Mouse (Mus musculus): Measurements from ENCODE around the gene Dnaja3. TPM values are rescaled to one million over a fixed set of nuclear protein-coding genes. Genes with fewer than 3 reads are reported as not detected.
"Not testable (repeated sequence)": the region's sequence is repeated elsewhere in the genome, so short reads cannot be mapped to it uniquely, and the experiment has no call there.

The Dnaja3 gene
- total RNA-seq, 2 experiments from 2014 or later: 58.7 to 59.0 TPM

GRCm38 (mm10) chr16:4683581-4684456, 44.0 kb downstream of the Dnaja3 start:
- intact Hi-C loops (cut with DNase I): loop anchor here (5.0 kb wide), 1 partner anchor 103 kb away; no protein-coding TSS in a partner anchor

GRCm38 (mm10) chr16:4684457-4684791, 44.6 kb downstream of the Dnaja3 start:
- intact Hi-C loops (cut with DNase I): loop anchor here (5.0 kb wide), 1 partner anchor 103 kb away; no protein-coding TSS in a partner anchor

More at GRCm38 (mm10) chr16:4683581-4684456, 44.0 kb downstream of the Dnaja3 start:
- peak; percentile 91 to 97 for DNase-seq (ENCODE audit: extremely low spot score in 1 of 2, low spot score in 2 of 2)

GRCm38 (mm10) chr16:4689371-4689770, 49.6 kb downstream of the Dnaja3 start:
- DNase-seq (ENCODE audit: extremely low spot score in 1 of 2, low spot score in 2 of 2); intact Hi-C loops (cut with DNase I): not testable (repeated sequence)

More at GRCm38 (mm10) chr16:4684457-4684791, 44.6 kb downstream of the Dnaja3 start:
- DNase-seq (ENCODE audit: extremely low spot score in 1 of 2, low spot score in 2 of 2): no peak

- no peak for DNase-seq (ENCODE audit: extremely low spot score in 1 of 2, low spot score in 2 of 2)
- intact Hi-C loops (cut with DNase I): loop anchor here (10.0 kb wide), 1 partner anchor 164 kb away; no protein-coding TSS in a partner anchor
Observed at GRCm38 (mm10) chr16:4701211-4701610, 61.4 kb downstream of the Dnaja3 start.

- intact Hi-C loops (cut with DNase I): loop anchor here (10.0 kb wide), 1 partner anchor 162 kb away; no protein-coding TSS in a partner anchor
Observed at GRCm38 (mm10) chr16:4702646-4703045, 62.9 kb downstream of the Dnaja3 start.

GRCm38 (mm10) chr16:4705541-4705940, 65.8 kb downstream of the Dnaja3 start:
- intact Hi-C loops (cut with DNase I): loop anchor here (10.0 kb wide), 1 partner anchor 159 kb away; no protein-coding TSS in a partner anchor
- no peak for DNase-seq (ENCODE audit: extremely low spot score in 1 of 2, low spot score in 2 of 2)

More at GRCm38 (mm10) chr16:4702646-4703045, 62.9 kb downstream of the Dnaja3 start:
- DNase-seq (ENCODE audit: extremely low spot score in 1 of 2, low spot score in 2 of 2): no peak

GRCm38 (mm10) chr16:4711173-4711572, 71.4 kb downstream of the Dnaja3 start:
- no peak for DNase-seq (ENCODE audit: extremely low spot score in 1 of 2, low spot score in 2 of 2)
- intact Hi-C loops (cut with DNase I): no loop called here

- intact Hi-C loops (cut with DNase I): no loop called here
- no peak for DNase-seq (ENCODE audit: extremely low spot score in 1 of 2, low spot score in 2 of 2)
Observed at GRCm38 (mm10) chr16:4713861-4714710, 74.3 kb downstream of the Dnaja3 start.

- no peak for DNase-seq (ENCODE audit: extremely low spot score in 1 of 2, low spot score in 2 of 2)
- intact Hi-C loops (cut with DNase I): no loop called here
Observed at GRCm38 (mm10) chr16:4717866-4718265, 78.1 kb downstream of the Dnaja3 start.

GRCm38 (mm10) chr16:4718753-4719518, 79.1 kb downstream of the Dnaja3 start, which contains the start of gene Nmral1:
Gene Nmral1, minus strand, starts transcription at chr16:4719356.
- DNase-seq (ENCODE audit: extremely low spot score in 1 of 2, low spot score in 2 of 2): peak; percentile 63 to 70
- intact Hi-C loops (cut with DNase I): no loop called here

- peak in 1 of 2 experiments; percentile 20 for DNase-seq (ENCODE audit: extremely low spot score in 1 of 2, low spot score in 2 of 2)
- intact Hi-C loops (cut with DNase I): no loop called here
Observed at GRCm38 (mm10) chr16:4722128-4722914, 82.5 kb downstream of the Dnaja3 start.

GRCm38 (mm10) chr16:4722915-4723209, 83.1 kb downstream of the Dnaja3 start:
- intact Hi-C loops (cut with DNase I): no loop called here
- DNase-seq (ENCODE audit: extremely low spot score in 1 of 2, low spot score in 2 of 2): no peak

- intact Hi-C loops (cut with DNase I): no loop called here
- DNase-seq (ENCODE audit: extremely low spot score in 1 of 2, low spot score in 2 of 2): no peak
Observed at GRCm38 (mm10) chr16:4725266-4725665, 85.5 kb downstream of the Dnaja3 start.

GRCm38 (mm10) chr16:4725780-4726527, 86.2 kb downstream of the Dnaja3 start, which contains the start of gene Hmox2:
Gene Hmox2, plus strand, starts transcription at chr16:4726361.
- peak; percentile 88 to 95 for DNase-seq (ENCODE audit: extremely low spot score in 1 of 2, low spot score in 2 of 2)
- intact Hi-C loops (cut with DNase I): no loop called here

- DNase-seq (ENCODE audit: extremely low spot score in 1 of 2, low spot score in 2 of 2): no peak
- intact Hi-C loops (cut with DNase I): no loop called here
Observed at GRCm38 (mm10) chr16:4726528-4727128, 86.8 kb downstream of the Dnaja3 start.

- intact Hi-C loops (cut with DNase I): no loop called here
- no peak for DNase-seq (ENCODE audit: extremely low spot score in 1 of 2, low spot score in 2 of 2)
Observed at GRCm38 (mm10) chr16:4727526-4727925, 87.7 kb downstream of the Dnaja3 start.

GRCm38 (mm10) chr16:4727963-4728362, 88.2 kb downstream of the Dnaja3 start:
- DNase-seq (ENCODE audit: extremely low spot score in 1 of 2, low spot score in 2 of 2): no peak
- intact Hi-C loops (cut with DNase I): no loop called here

Data from left cerebral cortex, postnatal 10 days (tissue).